Mouse (Mus musculus): ENCODE results near the gene Trp53inp2. TPM values are rescaled to one million over a fixed set of nuclear protein-coding genes. Genes with fewer than 3 reads are reported as not detected.

Gene Trp53inp2
- polyA plus RNA-seq, 1 experiment = 141 TPM

DNA sequence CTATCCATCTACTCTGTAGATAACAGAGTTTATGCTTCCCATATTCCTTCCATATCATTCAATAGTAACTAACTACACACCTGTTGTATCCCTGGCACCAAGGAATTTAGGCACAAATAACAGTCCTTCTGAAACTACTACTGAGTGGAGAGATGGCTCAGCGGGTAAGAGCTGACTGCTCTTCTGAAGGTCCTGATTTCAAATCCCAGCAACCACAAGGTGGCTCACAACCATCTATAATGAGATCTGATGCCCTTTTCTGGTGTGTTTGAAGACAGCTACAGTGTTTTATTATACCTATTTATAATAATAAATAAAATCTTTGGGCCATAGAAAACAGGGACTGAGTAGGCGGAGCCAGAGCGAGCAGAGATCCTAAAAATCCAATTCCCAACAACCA lies 26.5 kb upstream of the Trp53inp2 start:
- no peak overlapping the region for H3K4me3 ChIP-seq (ENCODE audit: insufficient read depth, low read depth, low read length)
- peak; percentile 14 for DNase-seq
- peaks cover 4% of the 10 kb centered on the region; the same call in 1 of the 2 replicates for H3K4me1 ChIP-seq (ENCODE audit: control insufficient read depth, insufficient read depth, low read length)
- H3K36me3 ChIP-seq (ENCODE audit: control insufficient read depth, insufficient read depth, low read length) = no peaks in the 10 kb centered on the region
- WGBS = 89% methylated on average over 3 of the region's 3 CpGs
- H3K27ac ChIP-seq (ENCODE audit: insufficient read depth, low read depth, low read length) = no peak overlapping the region
- H3K27me3 ChIP-seq (replicated peaks; ENCODE audit: control insufficient read depth, insufficient read depth, low read length) = no peaks in the 10 kb centered on the region
- 0 out of 2 replicates have a peak, but pooled peaks have one; percentile 6 for TF ChIP-seq CTCF (conservative IDR thresholded peaks at IDR 0.05; ENCODE audit: insufficient read depth, insufficient read length, low read depth, low read length)
- no peak for TF ChIP-seq POLR2A (IDR thresholded peaks at IDR 0.05; ENCODE audit: low read depth, low read length)

DNA sequence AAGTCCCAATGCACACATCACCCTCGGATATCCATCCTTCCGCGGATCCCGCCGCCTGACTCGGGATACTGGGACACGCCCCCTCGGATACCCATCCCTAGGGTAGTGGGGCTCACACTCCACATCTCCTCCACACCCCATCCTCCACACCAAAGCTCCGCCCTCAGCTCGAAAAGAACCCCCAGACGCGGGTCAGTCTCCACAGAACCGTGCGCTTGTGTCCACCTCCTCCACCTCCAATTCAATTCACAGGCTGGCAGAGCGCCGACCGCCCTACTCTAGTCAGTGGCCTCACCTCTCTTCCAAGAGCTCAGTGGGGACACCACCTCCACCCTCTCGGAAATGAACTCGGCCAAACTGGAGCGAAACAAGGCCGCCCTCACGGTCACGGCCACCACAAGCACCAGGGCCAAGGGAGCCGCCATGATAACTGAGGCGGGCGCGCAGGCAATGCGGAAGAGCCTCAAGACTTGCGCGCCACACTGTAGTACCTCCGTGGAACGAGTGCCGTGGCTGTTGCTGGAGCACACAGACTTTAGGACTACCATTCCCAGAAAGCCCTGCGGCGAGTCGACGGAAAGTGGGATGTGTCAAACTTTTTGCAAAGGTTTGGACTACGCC lies 23.8 kb upstream of the Trp53inp2 start, which contains the start of gene Pigu:
Pigu (minus strand) TSS at position 460 of the 621 bp plus-strand sequence.
- DNase-seq = peak; percentile 99
- no peak for TF ChIP-seq CTCF (conservative IDR thresholded peaks at IDR 0.05; ENCODE audit: insufficient read depth, insufficient read length, low read depth, low read length)
- no peak for TF ChIP-seq POLR2A (IDR thresholded peaks at IDR 0.05; ENCODE audit: low read depth, low read length)
- peaks cover 4% of the 10 kb centered on the region; the same call in 1 of the 2 replicates for H3K4me1 ChIP-seq (ENCODE audit: control insufficient read depth, insufficient read depth, low read length)
- H3K36me3 ChIP-seq (ENCODE audit: control insufficient read depth, insufficient read depth, low read length) = no peaks in the 10 kb centered on the region
- under 1% methylated on average over 38 of the region's 38 CpGs for WGBS
- peak within 1 kb of the TSS; percentile 84 for H3K4me3 ChIP-seq (ENCODE audit: insufficient read depth, low read depth, low read length)
- H3K27ac ChIP-seq (ENCODE audit: insufficient read depth, low read depth, low read length) = peak within 1 kb of the TSS; percentile 94
- no peaks in the 10 kb centered on the region for H3K27me3 ChIP-seq (replicated peaks; ENCODE audit: control insufficient read depth, insufficient read depth, low read length)

DNA sequence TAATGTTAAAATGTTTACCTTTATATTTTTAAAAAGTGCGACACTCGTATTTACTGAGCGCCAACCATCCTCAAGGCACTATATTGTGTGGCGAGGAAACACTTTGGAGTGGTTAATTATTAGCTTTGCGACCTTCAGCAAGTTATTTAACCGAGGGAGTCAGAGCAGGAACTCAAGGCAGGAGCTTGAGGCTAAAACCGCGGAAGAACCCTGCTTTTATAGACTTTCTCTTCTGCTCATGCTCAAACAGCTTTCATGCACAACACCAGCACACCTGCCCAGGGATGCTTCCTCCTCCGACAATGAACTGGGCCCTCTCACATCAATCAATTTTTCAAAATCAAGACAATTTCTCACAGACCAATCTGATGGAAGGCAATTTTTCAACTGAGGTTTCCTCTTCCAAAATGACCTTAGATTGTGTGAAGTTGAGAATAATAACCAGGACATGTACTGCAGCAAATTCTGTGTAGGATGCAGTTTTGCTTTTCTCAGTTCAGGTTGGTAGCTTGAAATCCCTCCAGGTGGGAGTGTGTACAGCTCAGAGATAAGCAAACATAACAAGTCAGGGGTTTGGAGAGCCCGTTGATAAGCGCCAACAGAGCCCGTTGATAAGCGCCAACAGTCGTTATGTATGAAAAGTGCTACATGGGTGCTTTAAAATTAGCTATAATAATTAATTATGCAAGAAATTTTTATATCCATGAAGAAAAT lies 23.0 kb upstream of the Trp53inp2 start:
- Histone ChIP-seq H3K36me3 (ENCODE audit: control insufficient read depth, insufficient read depth, low read length) (no peaks in the 10 kb centered on the region), H3K27me3 (replicated peaks; ENCODE audit: control insufficient read depth, insufficient read depth, low read length) (no peaks in the 10 kb centered on the region), H3K27ac (ENCODE audit: insufficient read depth, low read depth, low read length) (peak overlapping the region; percentile 94), H3K4me3 (ENCODE audit: insufficient read depth, low read depth, low read length) (peak overlapping the region; percentile 25), H3K4me1 (ENCODE audit: control insufficient read depth, insufficient read depth, low read length) (peaks cover 4% of the 10 kb centered on the region; the same call in 1 of the 2 replicates)
- TF ChIP-seq CTCF (conservative IDR thresholded peaks at IDR 0.05; ENCODE audit: insufficient read depth, insufficient read length, low read depth, low read length) = no peak
- no peak for TF ChIP-seq POLR2A (IDR thresholded peaks at IDR 0.05; ENCODE audit: low read depth, low read length)
- DNase-seq = no peak
- WGBS = 29% methylated on average over 14 of the region's 14 CpGs

DNA sequence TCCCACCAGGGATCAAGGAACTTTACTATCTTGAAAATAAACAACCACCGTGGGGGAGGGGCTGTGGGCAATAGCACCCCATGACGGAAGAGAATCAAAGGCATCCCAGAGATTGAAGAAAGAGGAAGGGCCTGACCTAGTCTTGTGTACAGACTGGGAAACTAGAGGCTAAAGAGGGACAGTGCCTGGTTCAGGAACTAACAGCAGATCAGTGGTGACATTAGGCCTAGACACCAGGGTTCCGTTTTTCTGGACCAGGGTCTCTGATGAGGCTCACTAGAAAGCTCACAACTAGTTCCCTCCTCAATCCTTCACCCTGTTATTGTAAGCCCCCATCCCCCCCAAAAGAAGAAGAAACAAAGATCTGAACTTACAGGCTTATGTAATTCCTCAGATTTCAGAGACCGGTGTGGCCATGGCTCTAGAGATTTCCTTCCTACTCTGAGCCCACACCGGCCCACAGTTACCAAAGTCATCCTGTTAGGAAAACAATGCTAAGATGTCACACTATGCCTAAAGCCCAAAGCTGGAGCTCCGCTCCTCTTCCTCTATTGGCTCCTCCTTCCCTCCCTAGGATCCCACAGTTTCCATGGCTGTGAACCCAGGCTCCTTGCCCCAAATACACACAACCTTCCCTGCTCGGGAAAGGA lies 13.1 kb upstream of the Trp53inp2 start:
- H3K27ac ChIP-seq (ENCODE audit: insufficient read depth, low read depth, low read length) = peak overlapping the region; percentile 45
- WGBS = 83% methylated on average over 7 of the region's 7 CpGs
- TF ChIP-seq POLR2A (IDR thresholded peaks at IDR 0.05; ENCODE audit: low read depth, low read length) = no peak
- TF ChIP-seq CTCF (conservative IDR thresholded peaks at IDR 0.05; ENCODE audit: insufficient read depth, insufficient read length, low read depth, low read length) = no peak

DNA sequence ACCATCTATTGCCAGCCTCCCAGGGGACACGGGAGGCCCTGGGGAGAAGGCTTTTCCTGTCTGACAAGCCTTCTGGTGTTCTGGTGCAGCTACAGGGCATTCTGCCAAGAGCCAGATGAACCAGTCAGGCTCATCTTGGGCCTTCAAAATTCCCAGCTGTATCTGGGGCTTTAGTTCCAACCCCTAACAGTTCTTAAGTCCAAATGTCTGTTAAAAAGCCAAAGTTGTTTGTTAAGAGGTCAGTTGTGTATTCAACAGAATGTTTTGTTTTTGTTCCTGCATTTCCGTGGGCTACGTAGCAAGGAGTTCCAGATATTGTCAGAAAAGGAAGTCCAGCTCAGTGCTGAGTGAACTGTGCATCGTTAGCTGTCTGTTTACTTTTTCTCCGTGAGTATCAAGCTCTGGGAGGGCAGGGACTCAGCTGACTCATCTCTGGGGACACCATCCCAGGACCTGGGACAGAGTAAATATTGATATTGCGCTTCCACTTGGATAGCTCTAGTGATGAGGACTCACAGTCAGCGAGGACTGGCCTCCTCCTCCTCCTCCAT lies 11.5 kb upstream of the Trp53inp2 start:
- 47% methylated on average over 7 of the region's 7 CpGs for WGBS
- peaks cover 3% of the 10 kb centered on the region; the same call in 1 of the 2 replicates for H3K4me1 ChIP-seq (ENCODE audit: control insufficient read depth, insufficient read depth, low read length)
- H3K36me3 ChIP-seq (ENCODE audit: control insufficient read depth, insufficient read depth, low read length) = no peaks in the 10 kb centered on the region
- peak; percentile 77 for DNase-seq
- TF ChIP-seq POLR2A (IDR thresholded peaks at IDR 0.05; ENCODE audit: low read depth, low read length) = no peak
- H3K27ac ChIP-seq (ENCODE audit: insufficient read depth, low read depth, low read length) = peak overlapping the region; percentile 51
- no peak overlapping the region for H3K4me3 ChIP-seq (ENCODE audit: insufficient read depth, low read depth, low read length)
- no peaks in the 10 kb centered on the region for H3K27me3 ChIP-seq (replicated peaks; ENCODE audit: control insufficient read depth, insufficient read depth, low read length)

More for the DNA sequence above, 13.1 kb upstream of the Trp53inp2 start:
- peaks cover 3% of the 10 kb centered on the region; the same call in 1 of the 2 replicates for H3K4me1 ChIP-seq (ENCODE audit: control insufficient read depth, insufficient read depth, low read length)
- DNase-seq = no peak
- no peaks in the 10 kb centered on the region for H3K36me3 ChIP-seq (ENCODE audit: control insufficient read depth, insufficient read depth, low read length)
- no peak overlapping the region for H3K4me3 ChIP-seq (ENCODE audit: insufficient read depth, low read depth, low read length)
- H3K27me3 ChIP-seq (replicated peaks; ENCODE audit: control insufficient read depth, insufficient read depth, low read length) = no peaks in the 10 kb centered on the region

DNA sequence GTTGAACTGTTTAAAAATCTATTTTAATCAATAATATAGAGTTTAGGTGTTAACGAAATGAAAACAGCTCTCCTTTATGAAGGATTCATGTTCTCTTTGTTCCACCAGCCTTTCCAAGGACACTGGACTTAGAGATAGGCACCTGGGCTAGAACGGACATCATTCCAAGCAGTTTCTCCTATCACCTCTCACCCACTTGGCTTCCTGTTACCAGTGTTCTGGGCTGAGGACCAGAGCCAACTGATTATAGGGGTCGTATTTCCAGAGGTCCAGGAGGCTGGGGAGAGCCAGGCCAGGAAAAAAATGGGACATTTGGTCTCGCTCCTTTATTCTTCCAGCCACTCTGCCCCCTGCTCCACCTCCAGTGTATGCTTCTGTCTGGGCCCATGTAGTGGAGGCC lies 8.4 kb upstream of the Trp53inp2 start:
- Histone ChIP-seq H3K4me1 (ENCODE audit: control insufficient read depth, insufficient read depth, low read length) (peaks cover 3% of the 10 kb centered on the region; the same call in 1 of the 2 replicates), H3K27me3 (replicated peaks; ENCODE audit: control insufficient read depth, insufficient read depth, low read length) (no peaks in the 10 kb centered on the region), H3K27ac (ENCODE audit: insufficient read depth, low read depth, low read length) (no peak overlapping the region), H3K36me3 (ENCODE audit: control insufficient read depth, insufficient read depth, low read length) (no peaks in the 10 kb centered on the region), H3K4me3 (ENCODE audit: insufficient read depth, low read depth, low read length) (no peak overlapping the region)
- no peak for TF ChIP-seq POLR2A (IDR thresholded peaks at IDR 0.05; ENCODE audit: low read depth, low read length)
- no peak for TF ChIP-seq CTCF (conservative IDR thresholded peaks at IDR 0.05; ENCODE audit: insufficient read depth, insufficient read length, low read depth, low read length)
- 50% methylated on average over 4 of the region's 4 CpGs for WGBS
- no peak for DNase-seq
